Mouse (Mus musculus) ES-Bruce4 (cell line): ENCODE results near the gene Ola1. TPM values are rescaled to one million over a fixed set of nuclear protein-coding genes. Genes with fewer than 3 reads are reported as not detected.

Experiments
- H3K27ac ChIP-seq: 2 replicates; pipeline ENCODE4 v1.5.1; 2012; ENCODE audit warnings: low read length, inconsistent platforms; ENCODE audit not compliant: insufficient read depth
- H3K27me3 ChIP-seq: 2 replicates; pipeline ENCODE4 v1.6.1; 2012; ENCODE audit warnings: mild to moderate bottlenecking, low read length, inconsistent platforms; ENCODE audit not compliant: control insufficient read depth, poor library complexity, insufficient read depth, severe bottlenecking
- H3K36me3 ChIP-seq: 2 replicates; pipeline ENCODE4 v1.6.1; 2012; ENCODE audit warnings: inconsistent platforms, mild to moderate bottlenecking, low read length, moderate library complexity; ENCODE audit not compliant: control insufficient read depth, poor library complexity, insufficient read depth, severe bottlenecking
- H3K4me1 ChIP-seq: one replicate; pipeline ENCODE4 v1.8.1; 2011; ENCODE audit warnings: low read length; ENCODE audit not compliant: control insufficient read depth, insufficient read depth
- H3K4me3 ChIP-seq: 2 replicates; pipeline ENCODE4 v1.5.1; 2011; ENCODE audit warnings: low read depth, mild to moderate bottlenecking, low read length
- H3K9ac ChIP-seq: 2 replicates; pipeline ENCODE4 v1.6.1; 2012; ENCODE audit warnings: low read depth, mild to moderate bottlenecking, inconsistent platforms; ENCODE audit not compliant: poor library complexity, severe bottlenecking
- H3K9me3 ChIP-seq: replicated peaks from 2 replicates; pipeline ENCODE4 v1.6.1; 2012; ENCODE audit warnings: mild to moderate bottlenecking, low read length, inconsistent platforms; ENCODE audit not compliant: control insufficient read depth, poor library complexity, insufficient read depth, severe bottlenecking
- CTCF ChIP-seq: IDR thresholded peaks from one replicate; pipeline ENCODE4 v1.8.1; 2011; ENCODE audit warnings: low read depth, low read length
- EP300 ChIP-seq: IDR thresholded peaks from 2 replicates; pipeline ENCODE4 v1.6.1; 2011; ENCODE audit warnings: low read depth, low read length; ENCODE audit not compliant: insufficient read depth
- POLR2A ChIP-seq: IDR thresholded peaks from one replicate; pipeline ENCODE4 v1.8.1; 2011; ENCODE audit warnings: low read length; ENCODE audit not compliant: insufficient read depth
- polyA plus RNA-seq: library from polyadenylated mRNA; stranded (reverse); fragments of >200 nt; gene quantifications from 2 replicates; pipeline ENCODE4 v1.2.4, GENCODE M21; 2011; ENCODE audit warnings: low read depth; ENCODE audit not compliant: missing spikeins, insufficient read depth, insufficient read length

Ola1 gene
- polyA plus RNA-seq, 1 experiment = 205 TPM

- no peaks in the 10 kb centered on the region; the same call in 1 of the 2 replicates for H3K36me3 ChIP-seq
- H3K4me1 ChIP-seq = no peaks in the 10 kb centered on the region
- H3K9ac ChIP-seq = no peak overlapping the region
- no peaks in the 10 kb centered on the region for H3K27me3 ChIP-seq
- no peak overlapping the region for H3K4me3 ChIP-seq
- H3K9me3 ChIP-seq = no peaks in the 10 kb centered on the region
- no peak overlapping the region for H3K27ac ChIP-seq
- TF ChIP-seq POLR2A (no peak), CTCF (no peak), EP300 (no peak)
These were observed 75.8 kb downstream of the Ola1 start for GRCm38 (mm10) chr2:73142832-73143470.

GRCm38 (mm10) chr2:73132897-73133296, 85.8 kb downstream of the Ola1 start:
- Histone ChIP-seq H3K9ac (no peak overlapping the region), H3K4me1 (no peaks in the 10 kb centered on the region)
- no peak for TF ChIP-seq EP300
- TF ChIP-seq POLR2A = no peak
- no peak for TF ChIP-seq CTCF

GRCm38 (mm10) chr2:73127686-73128085, 91.0 kb downstream of the Ola1 start:
- Histone ChIP-seq H3K9me3 (no peaks in the 10 kb centered on the region), H3K4me3 (no peak overlapping the region)
- TF ChIP-seq EP300 (no peak), CTCF (no peak), POLR2A (no peak)

More at GRCm38 (mm10) chr2:73132897-73133296, 85.8 kb downstream of the Ola1 start:
- no peaks in the 10 kb centered on the region for H3K27me3 ChIP-seq
- H3K27ac ChIP-seq = no peak overlapping the region
- H3K4me3 ChIP-seq = no peak overlapping the region
- H3K36me3 ChIP-seq = no peaks in the 10 kb centered on the region
- H3K9me3 ChIP-seq = no peaks in the 10 kb centered on the region

GRCm38 (mm10) chr2:73118781-73119180, 99.9 kb downstream of the Ola1 start:
- Histone ChIP-seq H3K4me3 (no peak overlapping the region), H3K9me3 (no peaks in the 10 kb centered on the region), H3K9ac (no peak overlapping the region), H3K27ac (no peak overlapping the region), H3K27me3 (no peaks in the 10 kb centered on the region), H3K36me3 (no peaks in the 10 kb centered on the region), H3K4me1 (no peaks in the 10 kb centered on the region)
- no peak for TF ChIP-seq CTCF
- TF ChIP-seq EP300 = no peak
- no peak for TF ChIP-seq POLR2A

More at GRCm38 (mm10) chr2:73127686-73128085, 91.0 kb downstream of the Ola1 start:
- H3K27ac ChIP-seq = no peak overlapping the region
- no peaks in the 10 kb centered on the region; the same call in 1 of the 2 replicates for H3K36me3 ChIP-seq
- H3K9ac ChIP-seq = no peak overlapping the region
- H3K4me1 ChIP-seq = no peaks in the 10 kb centered on the region
- no peaks in the 10 kb centered on the region for H3K27me3 ChIP-seq

GRCm38 (mm10) chr2:73107089-73107488, 111.6 kb downstream of the Ola1 start:
- Histone ChIP-seq H3K27ac (no peak overlapping the region), H3K4me3 (no peak overlapping the region), H3K4me1 (no peaks in the 10 kb centered on the region), H3K9me3 (no peaks in the 10 kb centered on the region), H3K9ac (no peak overlapping the region), H3K27me3 (no peaks in the 10 kb centered on the region), H3K36me3 (no peaks in the 10 kb centered on the region)
- TF ChIP-seq CTCF = no peak
- no peak for TF ChIP-seq POLR2A
- TF ChIP-seq EP300 = no peak

- Histone ChIP-seq H3K27ac (no peak overlapping the region), H3K9ac (no peak overlapping the region), H3K27me3 (no peaks in the 10 kb centered on the region), H3K4me3 (no peak overlapping the region), H3K9me3 (no peaks in the 10 kb centered on the region), H3K36me3 (peaks cover 6% of the 10 kb centered on the region; the same call in 1 of the 2 replicates), H3K4me1 (no peaks in the 10 kb centered on the region)
- no peak for TF ChIP-seq POLR2A
- no peak for TF ChIP-seq EP300
- no peak for TF ChIP-seq CTCF
These were observed 122.2 kb downstream of the Ola1 start for GRCm38 (mm10) chr2:73096491-73096890.
